Mouse (Mus musculus) kidney, embryonic 14.5 days (tissue): Measurements from ENCODE around the gene Bbip1. TPM values are rescaled to one million over a fixed set of nuclear protein-coding genes. Genes with fewer than 3 reads are reported as not detected.
"Not testable (repeated sequence)": the region's sequence is repeated elsewhere in the genome, so short reads cannot be mapped to it uniquely, and the experiment has no call there.

Experiments
- ATAC-seq: fragments of 200-750 bp; cut with Nextera tagmentation; 2 replicates; pipeline ENCODE4 v1.8.0; 2017; ENCODE audit warnings: moderate number of reproducible peaks, mild to moderate bottlenecking, moderate TSS enrichment, moderate library complexity; ENCODE audit not compliant: low FRiP score, low TSS enrichment
- H3K27ac ChIP-seq: fragments of 300-500 bp; sonication (generic); 2 replicates; pipeline ENCODE4 v1.5.1; 2014; ENCODE audit warnings: low read depth, mild to moderate bottlenecking, low read length, moderate library complexity, mixed read lengths
- H3K27me3 ChIP-seq: fragments of 300-500 bp; sonication (generic); 2 replicates; pipeline ENCODE4 v1.6.1; 2014; ENCODE audit warnings: mild to moderate bottlenecking, low read length; ENCODE audit not compliant: control insufficient read depth, insufficient read depth
- H3K36me3 ChIP-seq: fragments of 300-500 bp; sonication (generic); 2 replicates; pipeline ENCODE4 v1.6.1; 2014; ENCODE audit warnings: low read length, mixed read lengths; ENCODE audit not compliant: control insufficient read depth, insufficient read depth
- H3K4me1 ChIP-seq: fragments of 300-500 bp; sonication (generic); 2 replicates; pipeline ENCODE4 v1.6.1; 2014; ENCODE audit warnings: low read length, mixed read lengths; ENCODE audit not compliant: control insufficient read depth, insufficient read depth
- H3K4me2 ChIP-seq: fragments of 300-500 bp; sonication (generic); replicated peaks from 2 replicates; pipeline ENCODE4 v1.6.1; 2014; ENCODE audit warnings: low read depth, mild to moderate bottlenecking, low read length
- H3K4me3 ChIP-seq: fragments of 300-500 bp; sonication (generic); 2 replicates; pipeline ENCODE4 v1.5.1; 2014; ENCODE audit warnings: mild to moderate bottlenecking, low read length
- H3K9ac ChIP-seq: fragments of 300-500 bp; sonication (generic); 2 replicates; pipeline ENCODE4 v1.6.1; 2014; ENCODE audit warnings: low read depth, mild to moderate bottlenecking, low read length, moderate library complexity
- H3K9me3 ChIP-seq: fragments of 300-500 bp; sonication (generic); 2 replicates; pipeline ENCODE4 v1.6.1; 2016; ENCODE audit warnings: low read length; ENCODE audit not compliant: control insufficient read depth
- WGBS: fragments of 180-500 bp; shearing (Covaris S2); extraction: QIAGEN DNeasy Blood & Tissue Kit; methylation state at CpG from one replicate; pipeline ENCODE4 v1.1.7; 2014; 5-methylcytosine and 5-hydroxymethylcytosine counted together
- polyA plus RNA-seq: library from polyadenylated mRNA; unstranded; fragments of >200 nt; fragmentation: Nextera tagmentation; extraction: Ambion mirVana; gene quantifications from 2 replicates; pipeline ENCODE4 v1.2.1, GENCODE M21; 2014

Bbip1 gene
- polyA plus RNA-seq, 1 experiment from 2014 or later: 96.8 TPM

DNA sequence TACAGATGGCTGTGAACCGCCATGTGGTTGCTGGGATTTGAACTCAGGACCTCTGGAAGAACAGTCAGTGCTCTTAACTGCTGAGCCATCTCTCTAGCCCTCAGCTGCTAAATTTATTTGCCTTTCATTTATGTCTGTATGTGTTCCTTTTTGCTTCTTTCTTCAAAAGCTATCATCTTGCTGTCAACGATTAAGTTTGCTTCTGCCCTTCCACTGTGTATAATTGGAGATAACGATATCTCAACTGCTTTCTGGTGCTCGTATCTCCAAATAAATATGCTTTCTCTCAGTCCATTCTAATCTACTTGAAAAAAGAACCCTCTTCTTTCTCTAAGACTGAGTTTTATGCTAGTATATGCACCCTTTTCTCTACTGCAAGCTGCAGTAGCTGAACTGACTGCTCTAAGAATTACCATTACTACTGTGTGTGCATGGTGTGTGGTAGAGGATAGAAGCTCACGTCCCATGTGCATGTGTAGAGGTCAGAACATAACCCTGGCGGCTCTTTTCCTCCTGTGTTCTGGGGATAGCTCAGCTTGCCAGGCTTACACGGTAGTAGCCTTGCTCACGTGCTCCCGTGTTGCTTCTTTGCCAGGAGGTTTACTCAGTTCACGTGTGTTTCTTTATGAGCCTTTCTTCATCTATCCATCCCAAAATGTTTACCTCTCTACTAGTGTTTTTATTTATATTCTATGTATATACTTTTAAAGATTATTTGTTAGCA, 20.6 kb upstream of the Bbip1 start:
- no peak overlapping the region for H3K4me2 ChIP-seq
- WGBS: 92% methylated on average over 10 of the region's 10 CpGs
- no peaks in the 10 kb centered on the region for H3K36me3 ChIP-seq
- ATAC-seq: no peak
- H3K9me3 ChIP-seq: no peaks in the 10 kb centered on the region
- no peak overlapping the region for H3K4me3 ChIP-seq
- no peaks in the 10 kb centered on the region for H3K27me3 ChIP-seq
- H3K4me1 ChIP-seq: no peaks in the 10 kb centered on the region
- no peak overlapping the region for H3K27ac ChIP-seq
- no peak overlapping the region for H3K9ac ChIP-seq

DNA sequence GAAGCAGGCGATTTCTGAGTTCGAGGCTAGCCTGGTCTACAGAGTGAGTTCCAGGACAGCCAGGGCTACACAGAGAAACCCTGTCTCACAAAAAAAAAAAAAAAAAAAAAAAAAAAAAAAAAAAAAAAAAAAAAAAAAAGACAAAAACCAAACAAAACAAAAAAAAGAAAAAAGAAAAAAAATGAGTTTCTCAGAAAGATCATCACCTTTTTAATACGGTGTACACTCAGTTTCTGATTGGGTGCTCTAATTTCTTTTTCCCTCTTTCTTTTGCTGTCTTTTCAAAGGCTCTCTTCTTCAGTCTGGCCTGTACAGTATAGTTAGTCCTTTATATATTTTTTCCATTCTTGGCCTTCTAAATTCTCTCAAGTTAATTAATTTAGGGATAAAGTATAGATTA, 19.9 kb upstream of the Bbip1 start:
- H3K27me3 ChIP-seq, ATAC-seq, H3K9ac ChIP-seq, H3K4me3 ChIP-seq, H3K36me3 ChIP-seq, H3K4me2 ChIP-seq, H3K9me3 ChIP-seq, H3K4me1 ChIP-seq, H3K27ac ChIP-seq: not testable (repeated sequence)
- WGBS: 97% methylated on average over 3 of the region's 3 CpGs

DNA sequence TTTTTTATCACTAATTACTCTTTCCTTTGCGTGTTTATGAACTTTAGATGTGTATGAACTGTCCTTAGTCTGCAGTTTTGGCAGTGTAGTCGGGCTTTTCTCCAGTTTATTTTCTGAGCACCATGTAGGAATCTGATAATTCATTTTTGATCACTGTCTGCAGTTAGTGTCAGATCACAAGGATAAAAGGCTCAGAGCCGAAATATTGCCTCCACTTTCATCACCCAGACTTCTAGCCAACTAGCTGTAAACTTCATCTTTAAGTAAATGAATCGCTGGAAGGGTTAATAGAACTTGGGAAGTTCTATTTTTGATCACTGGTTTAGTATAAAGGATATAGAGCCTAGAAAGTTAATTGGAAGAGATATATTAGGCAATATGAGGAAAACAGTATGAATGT, 18.1 kb upstream of the Bbip1 start:
- Histone ChIP-seq H3K27ac (no peak overlapping the region), H3K4me1 (no peaks in the 10 kb centered on the region), H3K9me3 (no peaks in the 10 kb centered on the region), H3K4me2 (no peak overlapping the region), H3K36me3 (no peaks in the 10 kb centered on the region), H3K4me3 (no peak overlapping the region), H3K9ac (no peak overlapping the region), H3K27me3 (no peaks in the 10 kb centered on the region)
- WGBS: 85% methylated on average over 4 of the region's 4 CpGs
- ATAC-seq: no peak

DNA sequence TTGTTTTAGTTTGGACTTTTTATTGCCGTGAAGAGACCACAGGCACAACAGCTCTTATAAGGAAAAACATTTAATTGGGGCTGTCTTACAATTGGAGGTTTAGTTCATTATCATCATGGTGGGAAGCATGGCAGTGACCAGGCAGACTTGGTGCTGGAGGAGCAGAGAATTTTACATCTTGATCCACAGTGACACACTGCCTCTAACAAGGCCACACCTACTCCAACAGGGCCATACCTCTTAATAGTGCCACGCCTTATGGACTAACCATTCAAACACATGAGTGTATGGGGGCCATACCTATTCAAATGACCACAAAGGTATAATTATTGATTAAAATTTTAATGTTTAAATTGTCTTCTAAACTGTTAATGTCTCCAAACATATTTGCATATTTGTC, 13.1 kb upstream of the Bbip1 start:
- Histone ChIP-seq H3K27ac (no peak overlapping the region), H3K4me1 (no peaks in the 10 kb centered on the region), H3K27me3 (no peaks in the 10 kb centered on the region), H3K36me3 (no peaks in the 10 kb centered on the region), H3K4me2 (no peak overlapping the region), H3K9ac (no peak overlapping the region), H3K4me3 (no peak overlapping the region), H3K9me3 (no peaks in the 10 kb centered on the region)
- 87% methylated on average over 2 of the region's 2 CpGs for WGBS
- ATAC-seq: no peak

DNA sequence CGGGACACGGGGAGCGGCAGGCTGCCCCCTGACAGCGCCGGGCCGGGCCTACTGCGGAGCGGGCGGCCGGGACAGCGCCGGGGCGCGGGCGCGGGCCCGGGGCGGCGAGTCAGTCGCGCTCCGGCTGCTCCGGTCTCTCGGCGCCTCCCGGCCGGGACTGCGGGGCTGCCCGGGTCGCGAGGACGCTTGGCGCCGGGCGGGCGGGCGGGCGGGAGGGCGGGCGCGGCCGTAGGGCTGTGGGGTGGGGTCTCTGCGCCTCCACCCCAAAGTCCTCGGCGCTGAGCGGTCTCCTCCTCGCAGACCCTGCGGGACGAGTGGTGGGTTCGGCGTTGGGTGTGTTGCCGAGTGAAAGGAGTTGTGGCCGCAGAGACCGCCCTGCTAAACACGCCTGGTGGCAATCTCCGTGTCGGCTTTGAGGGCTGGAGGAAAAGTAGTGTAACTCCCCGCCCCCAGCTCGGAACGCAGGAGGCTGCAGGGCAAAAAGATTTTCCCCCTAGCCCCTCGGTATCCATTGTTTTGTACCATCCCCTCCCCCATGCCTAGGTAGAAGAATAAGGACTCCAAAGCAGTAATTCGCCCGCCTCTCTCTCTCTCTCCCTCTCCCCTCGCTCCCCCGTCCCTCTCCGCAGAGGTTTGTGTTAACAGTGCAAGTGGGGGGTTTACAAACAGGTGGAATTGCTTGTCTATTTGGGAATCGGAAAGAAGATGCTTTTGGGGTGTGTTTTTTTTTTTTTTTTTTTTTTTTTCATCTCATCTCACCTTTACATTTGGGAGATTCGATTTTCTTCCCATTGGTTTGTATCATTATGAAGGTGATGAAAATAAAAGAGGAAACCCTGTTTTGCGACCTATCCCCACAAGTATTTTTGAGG, 980 bp upstream of the Bbip1 start:
- Histone ChIP-seq H3K4me2 (peak overlapping the region; percentile 53), H3K9me3 (no peaks in the 10 kb centered on the region), H3K27ac (peak overlapping the region; percentile 96), H3K27me3 (no peaks in the 10 kb centered on the region), H3K9ac (peak overlapping the region; percentile 97), H3K36me3 (no peaks in the 10 kb centered on the region), H3K4me1 (peaks cover 12% of the 10 kb centered on the region; the same call in 1 of the 2 replicates), H3K4me3 (peak overlapping the region; percentile 86)
- peak; percentile 24 for ATAC-seq
- under 1% methylated on average over 33 of the region's 69 CpGs for WGBS

DNA sequence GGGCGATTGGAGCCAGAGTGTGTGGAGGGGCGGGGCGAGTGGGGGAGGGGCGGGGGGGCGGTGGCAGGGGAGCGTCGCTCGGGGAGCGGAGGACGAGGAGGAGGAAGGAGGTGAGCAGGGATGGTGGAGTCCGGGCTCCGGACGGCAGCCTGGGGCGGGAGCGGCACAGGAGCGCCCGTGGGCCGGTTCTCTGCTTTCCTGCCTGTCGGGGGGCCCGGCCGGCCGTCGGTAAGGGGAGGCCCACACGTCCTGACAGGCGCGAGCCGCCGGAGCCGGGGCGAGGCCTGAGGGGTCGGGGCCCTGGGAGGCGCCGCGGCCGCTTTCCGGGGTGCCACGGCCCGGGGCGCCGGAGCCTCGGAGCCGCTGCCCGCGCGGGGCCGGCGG, 351 bp upstream of the Bbip1 start:
- H3K4me1 ChIP-seq: peaks cover 12% of the 10 kb centered on the region; the same call in 1 of the 2 replicates
- H3K9me3 ChIP-seq: no peaks in the 10 kb centered on the region
- H3K27ac ChIP-seq: peak overlapping the region; percentile 96
- H3K4me2 ChIP-seq: peak overlapping the region; percentile 53
- H3K4me3 ChIP-seq: peak overlapping the region; percentile 86
- H3K27me3 ChIP-seq: no peaks in the 10 kb centered on the region
- H3K9ac ChIP-seq: peak overlapping the region; percentile 97
- ATAC-seq: no peak; the same call in 1 of the 2 replicates
- no peaks in the 10 kb centered on the region for H3K36me3 ChIP-seq
- under 1% methylated on average over 40 of the region's 47 CpGs for WGBS

DNA sequence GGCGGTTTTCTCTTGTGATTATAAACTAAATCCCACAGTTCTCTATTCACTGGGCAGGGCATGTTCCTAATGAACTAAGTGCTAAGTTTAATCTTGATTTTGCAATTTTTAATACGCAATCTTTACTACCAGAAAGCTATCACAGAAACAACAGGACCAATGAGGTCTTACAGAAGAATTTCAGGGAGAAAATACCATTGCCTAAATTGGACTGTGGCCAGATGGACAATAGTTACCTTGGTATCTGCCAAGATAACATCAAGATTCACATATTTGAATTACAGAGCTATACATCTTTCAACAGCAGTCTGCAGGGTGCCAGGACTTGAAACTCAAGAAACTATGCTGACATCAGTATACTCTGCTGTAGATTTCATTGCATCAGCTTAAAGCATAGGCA, 2.1 kb downstream of the Bbip1 start:
- Histone ChIP-seq H3K4me1 (peaks cover 10% of the 10 kb centered on the region; the same call in 1 of the 2 replicates), H3K27ac (no peak overlapping the region), H3K9me3 (no peaks in the 10 kb centered on the region), H3K36me3 (peaks cover 9% of the 10 kb centered on the region), H3K4me3 (no peak overlapping the region), H3K9ac (no peak overlapping the region), H3K4me2 (no peak overlapping the region), H3K27me3 (no peaks in the 10 kb centered on the region)
- no peak for ATAC-seq
- 99% methylated on average over 2 of the region's 2 CpGs for WGBS

DNA sequence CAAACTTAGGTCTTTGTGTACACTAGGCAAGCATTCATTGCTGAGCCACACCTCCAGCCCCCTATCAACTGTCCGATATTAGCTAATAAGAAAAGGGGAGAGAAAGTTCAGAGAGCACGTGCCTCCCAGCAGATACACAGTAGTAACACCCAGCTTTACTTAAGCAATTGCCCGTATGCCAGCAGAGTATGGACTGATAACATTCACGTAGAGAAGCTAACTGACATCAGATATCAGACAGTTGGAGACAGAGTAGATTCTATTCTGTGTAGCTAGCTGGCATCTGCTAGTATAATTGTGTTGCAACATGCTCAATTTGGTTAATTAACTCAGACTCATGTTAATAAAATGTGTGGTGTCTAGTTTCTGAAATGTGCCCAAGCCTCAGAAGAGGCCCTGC, 3.3 kb downstream of the Bbip1 start:
- H3K4me3 ChIP-seq: no peak overlapping the region
- H3K4me2 ChIP-seq: no peak overlapping the region
- no peak overlapping the region for H3K9ac ChIP-seq
- H3K27me3 ChIP-seq: no peaks in the 10 kb centered on the region
- H3K27ac ChIP-seq: no peak overlapping the region
- no peak for ATAC-seq
- 81% methylated on average over 4 of the region's 4 CpGs for whole genome bisulfite sequencing
- H3K36me3 ChIP-seq: peaks cover 9% of the 10 kb centered on the region
- 0 out of 2 replicates have a peak, but pooled peaks cover 7% of the 10 kb centered on the region for H3K4me1 ChIP-seq
- H3K9me3 ChIP-seq: no peaks in the 10 kb centered on the region

DNA sequence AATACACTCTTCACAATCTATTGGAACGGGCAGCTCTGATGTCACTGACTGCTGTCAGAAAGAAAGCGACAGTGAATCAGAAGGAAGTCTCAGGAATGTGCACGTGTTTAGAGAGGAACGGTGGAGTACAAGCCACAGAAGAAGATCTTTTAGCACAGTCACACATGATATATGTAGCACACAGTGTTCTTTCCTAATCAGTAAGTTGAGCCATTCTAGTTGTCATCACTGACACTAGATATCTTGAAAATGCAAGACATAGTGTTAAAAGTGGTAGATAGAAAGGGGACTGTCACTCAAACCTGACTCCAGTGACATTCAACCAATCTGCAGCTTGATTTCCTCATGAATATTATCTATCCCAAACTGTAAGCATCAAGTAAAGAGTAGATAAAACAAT, 5.0 kb downstream of the Bbip1 start:
- Histone ChIP-seq H3K4me3 (no peak overlapping the region), H3K9me3 (no peaks in the 10 kb centered on the region), H3K4me2 (no peak overlapping the region), H3K36me3 (peaks cover 12% of the 10 kb centered on the region), H3K4me1 (0 out of 2 replicates have a peak, but pooled peaks cover 7% of the 10 kb centered on the region), H3K9ac (no peak overlapping the region), H3K27me3 (no peaks in the 10 kb centered on the region), H3K27ac (no peak overlapping the region)
- WGBS: 83% methylated on average over 4 of the region's 4 CpGs
- ATAC-seq: no peak
